Mouse (Mus musculus) left cerebral cortex, adult 9 months (tissue): ENCODE data around the gene Col11a2.

Experiments
- DNase-seq, 2 experiments: peaks; one replicate each; pipeline ENCODE4 v3.0.0; 2022; ENCODE audit warnings: low spot score in 2 of 2

Gene Col11a2

DNA sequence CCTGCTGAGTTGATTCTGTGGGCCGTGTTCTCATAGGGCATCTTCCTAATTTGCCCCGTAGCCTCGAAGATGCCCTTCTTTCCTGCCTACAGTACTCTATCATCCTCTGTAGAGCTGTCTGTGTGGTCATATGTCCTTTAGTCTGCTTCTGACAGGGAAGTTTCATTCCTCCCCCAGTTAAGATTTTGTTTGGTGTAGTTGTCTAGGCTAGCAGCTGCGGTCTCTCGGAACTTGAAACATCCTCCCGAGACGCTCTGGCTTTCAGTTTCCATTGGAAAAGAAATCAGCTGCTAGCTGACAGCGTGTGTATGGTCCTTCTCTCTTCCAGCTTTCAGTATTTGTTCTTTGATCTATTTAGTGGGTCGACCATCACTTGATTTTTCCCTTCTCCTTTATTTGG lies 65.6 kb downstream of the Col11a2 start:
- DNase-seq: no peak

DNA sequence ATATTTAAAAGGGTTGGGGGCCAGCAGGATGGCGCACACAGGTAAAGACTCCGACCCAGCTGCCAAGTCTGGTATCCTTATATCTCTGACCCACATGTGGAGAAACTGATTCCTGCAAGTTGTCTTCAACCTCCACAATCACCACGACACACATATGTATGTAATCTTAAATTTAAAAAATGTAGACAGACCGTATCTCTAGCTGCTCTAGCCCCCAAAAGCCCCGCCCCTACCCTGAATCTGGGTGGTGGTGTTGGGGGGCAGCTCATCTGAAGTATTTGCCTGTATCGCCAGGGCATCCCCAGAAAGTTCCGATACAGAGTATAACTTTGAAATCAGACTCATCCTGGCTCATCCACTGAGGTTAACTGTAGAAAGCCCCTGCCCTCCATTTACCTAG lies 67.3 kb downstream of the Col11a2 start:
- no peak for DNase-seq

DNA sequence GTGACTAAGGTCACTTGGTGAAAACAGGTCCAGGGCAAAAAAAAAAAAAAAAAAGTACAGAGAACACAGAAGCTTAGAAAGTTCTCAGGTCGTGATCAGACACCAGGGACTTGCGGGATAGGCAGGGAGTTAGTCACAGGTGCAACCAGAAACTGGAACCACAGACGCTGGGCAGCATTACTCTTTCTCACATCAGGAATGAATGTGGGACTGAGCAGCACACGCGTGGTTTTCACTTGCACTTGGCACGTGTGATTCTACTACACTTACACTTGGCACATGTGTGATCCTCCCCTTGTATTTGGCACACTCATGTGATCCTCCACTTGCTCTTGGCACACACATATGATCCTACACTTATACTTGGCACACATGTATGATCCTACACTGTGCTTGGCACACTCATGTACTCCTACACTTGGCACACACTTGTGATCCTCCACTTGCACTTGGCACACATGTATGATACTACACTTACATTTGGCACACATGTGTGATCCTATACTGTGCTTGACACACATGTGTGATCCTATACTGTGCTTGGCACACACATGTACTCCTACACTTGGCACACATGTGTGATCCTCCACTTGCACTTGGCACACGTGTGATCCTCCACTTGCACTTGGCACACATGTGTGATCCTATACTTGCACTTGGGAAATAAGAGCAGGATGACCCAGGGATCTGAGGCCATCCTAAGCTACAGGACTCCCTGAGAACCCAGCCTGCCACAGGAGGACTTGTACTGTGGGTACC lies 68.1 kb downstream of the Col11a2 start:
- DNase-seq: no peak

DNA sequence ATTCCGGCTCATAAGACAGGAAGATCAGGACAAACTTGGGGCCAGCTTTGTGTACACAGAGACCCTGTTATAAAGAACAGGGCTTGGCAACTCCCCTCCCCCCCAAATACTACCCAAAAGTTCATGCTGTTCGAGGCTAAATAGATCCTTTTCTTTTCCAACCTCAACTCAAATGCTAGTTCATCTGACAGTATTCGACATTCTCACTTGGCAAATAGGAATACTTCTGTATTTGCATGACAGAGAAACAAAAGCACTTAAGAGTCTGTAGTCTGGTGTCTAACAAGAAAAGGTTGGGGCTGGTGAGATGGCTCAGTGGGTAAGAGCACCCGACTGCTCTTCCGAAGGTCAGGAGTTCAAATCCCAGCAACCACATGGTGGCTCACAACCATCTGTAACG lies 69.2 kb downstream of the Col11a2 start:
- no peak for DNase-seq

DNA sequence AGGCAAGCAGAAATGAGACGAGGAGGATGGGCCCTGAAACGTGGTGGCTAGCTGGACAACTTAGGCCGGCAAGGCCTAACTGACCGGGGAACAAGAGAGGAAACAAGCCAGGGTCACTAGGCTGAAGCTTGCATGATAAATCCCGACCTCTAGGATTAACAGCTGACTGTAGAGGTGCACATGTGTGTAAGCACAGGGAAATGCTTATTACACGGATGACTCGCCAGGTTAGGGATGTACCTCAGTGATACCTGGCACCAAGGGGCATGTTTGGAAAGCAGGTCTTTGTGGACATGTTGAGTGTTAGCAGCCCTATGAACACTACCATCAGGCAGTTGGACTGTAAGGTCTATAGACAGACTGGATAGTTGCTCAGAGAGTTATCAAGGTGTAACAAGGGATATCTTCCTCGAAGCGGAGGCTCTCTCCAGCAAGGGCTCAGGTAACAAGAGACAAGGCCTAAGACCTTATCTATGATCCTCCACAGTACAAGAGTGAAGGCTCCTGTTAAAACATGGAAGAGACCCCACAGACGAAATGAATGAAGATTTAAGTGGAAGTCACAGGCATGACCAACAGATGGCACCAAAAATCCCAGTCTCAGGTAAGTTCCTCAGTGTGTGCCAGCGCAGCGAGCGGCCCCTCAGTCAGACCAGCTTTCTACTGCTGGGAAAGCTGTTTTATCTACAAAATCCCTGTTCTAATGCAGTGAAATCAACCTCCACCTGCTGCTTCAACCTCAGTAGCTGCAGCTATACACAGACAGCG lies 70.0 kb downstream of the Col11a2 start:
- no peak for DNase-seq

DNA sequence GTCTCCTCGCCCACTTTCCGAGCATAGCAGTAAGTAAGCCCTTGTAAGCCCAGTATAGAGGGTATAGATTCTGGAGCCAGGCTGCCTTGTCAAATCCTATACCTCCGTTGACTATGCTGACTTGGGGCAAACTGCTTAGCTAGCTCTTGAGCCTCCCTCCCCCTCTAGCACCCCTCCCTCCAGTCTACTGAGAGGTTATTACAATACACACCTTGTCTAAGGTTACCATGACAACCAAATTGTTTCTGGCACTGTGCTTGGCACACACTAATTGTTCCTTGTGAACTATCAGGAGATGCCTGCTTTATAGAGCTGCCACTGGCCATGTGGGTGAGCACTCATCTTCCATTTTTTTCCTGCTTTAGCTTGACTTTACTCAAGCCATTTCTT lies 70.6 kb downstream of the Col11a2 start:
- DNase-seq: no peak

DNA sequence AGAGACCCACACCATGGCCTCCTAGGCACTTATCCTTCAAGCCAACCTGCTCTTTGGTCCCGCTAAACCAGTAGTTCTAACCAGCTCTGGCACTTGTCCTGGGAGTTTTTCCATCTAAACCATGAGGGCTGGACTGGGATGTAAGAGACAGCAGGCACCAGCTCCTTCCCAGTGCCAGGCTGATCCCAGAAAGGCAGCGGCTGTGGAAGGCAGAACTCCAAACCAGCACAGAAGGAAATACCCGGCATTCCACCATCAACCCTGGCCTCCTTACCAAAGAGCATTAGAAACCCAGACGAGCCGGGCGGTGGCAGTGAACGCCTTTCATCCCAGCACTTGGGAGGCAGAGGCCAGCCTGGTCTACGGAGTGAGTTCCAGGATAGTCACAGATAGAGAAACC lies 71.1 kb downstream of the Col11a2 start:
- no peak for DNase-seq

DNA sequence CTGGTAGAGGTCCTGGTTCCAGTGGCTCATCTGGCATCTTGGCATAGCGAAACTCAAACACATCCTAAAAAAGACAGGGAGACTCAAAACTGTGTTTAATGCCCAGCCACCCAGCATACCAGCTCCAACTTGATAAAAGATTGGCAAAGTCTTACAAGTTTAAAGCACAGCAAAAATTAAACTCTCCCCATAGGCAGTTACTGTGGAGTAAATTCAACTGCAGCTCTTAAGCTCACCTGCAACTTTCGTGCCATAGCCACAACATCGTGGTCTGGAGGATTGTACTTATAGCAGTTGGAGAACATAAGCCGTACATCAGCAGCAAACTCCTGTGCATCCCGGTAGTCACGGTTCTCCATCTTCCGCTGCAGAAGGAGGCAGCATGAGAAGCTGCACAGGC lies 74.9 kb downstream of the Col11a2 start:
- DNase-seq: no peak
